Mouse (Mus musculus): ENCODE data around the gene Nfkb2.

GRCm38 (mm10) chr19:46306268-46306610 lies 2.1 kb downstream of the Nfkb2 start:
- TF ChIP-seq GATA1 (IDR thresholded peaks at IDR 0.05; ENCODE audit: low read length) = no peak
- TF ChIP-seq TAL1 (IDR thresholded peaks at IDR 0.05; ENCODE audit: low read length) = no peak

Data from erythroblast, embryonic 14.5 days (primary cell).